Mouse (Mus musculus): Measurements from ENCODE around the gene Tenm3.

- no peak for TF ChIP-seq USF1 (IDR thresholded peaks at IDR 0.05; ENCODE audit: low read depth)
- TF ChIP-seq POLR2AphosphoS2 (IDR thresholded peaks at IDR 0.05; ENCODE audit: insufficient read length, low read depth): no peak
- no peak for TF ChIP-seq MYOG (IDR thresholded peaks at IDR 0.05; ENCODE audit: control insufficient read depth in 1 of 3, insufficient read depth in 1 of 3, insufficient read length in 2 of 3, low read depth in 2 of 3)
- TF ChIP-seq MAX (IDR thresholded peaks at IDR 0.05; ENCODE audit: low read depth): no peak
- no peak for TF ChIP-seq POLR2A (IDR thresholded peaks at IDR 0.05; ENCODE audit: insufficient read length, low read depth)
These were observed 170.3 kb downstream of the Tenm3 start for GRCm38 (mm10) chr8:48673476-48673875.
